Comparison of ENCODE assay signal across 8 mouse cellular contexts in the genomic region with DNA sequence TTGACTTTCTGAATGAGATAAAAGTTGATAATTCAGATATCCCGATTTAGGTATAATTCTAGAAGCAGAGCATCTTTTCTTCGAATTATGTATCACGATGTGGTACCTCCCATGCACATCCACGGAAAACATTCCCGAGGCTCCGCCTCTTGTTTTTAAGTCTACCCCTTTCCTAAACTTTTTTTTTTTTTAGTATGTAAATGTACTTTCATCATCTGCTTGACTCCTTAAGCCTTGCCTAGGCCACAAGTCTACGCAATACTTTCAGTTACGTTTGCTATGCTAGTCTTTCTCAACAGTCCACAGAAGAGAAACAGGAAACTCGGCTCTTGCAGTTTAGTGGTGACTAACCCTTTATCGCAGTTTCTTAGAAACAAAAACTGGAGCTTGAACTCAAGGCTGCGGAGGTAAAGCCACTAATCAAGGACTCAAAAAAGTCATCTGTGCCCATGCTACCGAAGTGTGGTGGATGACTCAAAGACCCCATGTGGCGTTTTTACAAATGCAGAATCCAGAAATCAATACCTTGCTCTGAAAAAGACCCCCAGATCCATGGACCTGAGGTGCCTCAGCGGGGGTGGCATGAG. TPM values are rescaled to one million over a fixed set of nuclear protein-coding genes. Genes with fewer than 3 reads are reported as not detected.
DNase-seq lines count a peak whose midpoint lies in the region; ATAC-seq and TF ChIP-seq lines count a peak whose summit lies in the region.

No protein-coding gene starts in this region.

- H3K9ac ChIP-seq in MEL (ENCODE audit: control insufficient read depth, low read depth, low read length, poor library complexity, severe bottlenecking), result peak overlapping the region; percentile 98
- peak overlapping the region; percentile 90 for H3K9ac ChIP-seq in embryonic facial prominence, embryonic 14.5 days (ENCODE audit: low read depth, low read length)
- peak overlapping the region; percentile 76; the same call in 1 of the 2 replicates for H3K9ac ChIP-seq in hindbrain, embryonic 12.5 days
- H3K9ac ChIP-seq in liver, embryonic 14.5 days (replicated peaks), result no peak overlapping the region

- peak; percentile 59 to 72 for TF ChIP-seq EP300 in MEL (IDR thresholded peaks at IDR 0.05; ENCODE audit: low read depth in 1 of 2, low read length in 2 of 2)
- TF ChIP-seq EP300 in liver, embryonic 14.5 days (IDR thresholded peaks at IDR 0.05; ENCODE audit: low read depth), result no peak

- peak overlapping the region; percentile 56 for H3K4me2 ChIP-seq in embryonic facial prominence, embryonic 14.5 days (ENCODE audit: low read depth, low read length)
- H3K4me2 ChIP-seq in hindbrain, embryonic 12.5 days (replicated peaks), result peak overlapping the region; percentile 65
- H3K4me2 ChIP-seq in liver, embryonic 14.5 days (ENCODE audit: low read depth), result peak overlapping the region; percentile 75

- no peaks in the 10 kb centered on the region for H3K9me3 ChIP-seq in MEL (replicated peaks; ENCODE audit: insufficient read depth, low read length)
- H3K9me3 ChIP-seq in embryonic facial prominence, embryonic 14.5 days (ENCODE audit: control insufficient read depth, low read length), result no peaks in the 10 kb centered on the region
- no peaks in the 10 kb centered on the region for H3K9me3 ChIP-seq in hindbrain, embryonic 12.5 days (replicated peaks)
- no peaks in the 10 kb centered on the region for H3K9me3 ChIP-seq in liver, embryonic 14.5 days (ENCODE audit: control insufficient read depth, low read length)

- H3K4me3 ChIP-seq in C2C12 (ENCODE audit: insufficient read depth, poor library complexity, severe bottlenecking) (peak overlapping the region; percentile 61), MEL (ENCODE audit: control insufficient read depth in 1 of 2, insufficient read depth in 1 of 2, low read depth in 2 of 2, low read length in 2 of 2) (peak overlapping the region; percentile 60)
- H3K4me3 ChIP-seq in embryonic facial prominence, embryonic 14.5 days (ENCODE audit: low read depth, low read length), result peak overlapping the region; percentile 75
- H3K4me3 ChIP-seq in hindbrain, embryonic 12.5 days, result peak overlapping the region; percentile 68
- H3K4me3 ChIP-seq in liver, embryonic 14.5 days (ENCODE audit: insufficient read depth in 1 of 2, low read depth in 2 of 2, low read length in 2 of 2), result peak overlapping the region; percentile 67 to 73

- no peak for TF ChIP-seq RAD21 in MEL (IDR thresholded peaks at IDR 0.05; ENCODE audit: low read depth, low read length)

- H3K27me3 ChIP-seq in C2C12 (ENCODE audit: control insufficient read depth, insufficient read depth, insufficient read length), result no peaks in the 10 kb centered on the region
- no peaks in the 10 kb centered on the region for H3K27me3 ChIP-seq in MEL (ENCODE audit: control insufficient read depth in 1 of 2, insufficient read depth in 2 of 2, low read length in 2 of 2)
- H3K27me3 ChIP-seq in embryonic facial prominence, embryonic 14.5 days (replicated peaks; ENCODE audit: control insufficient read depth, insufficient read depth, low read length), result no peaks in the 10 kb centered on the region
- no peaks in the 10 kb centered on the region for H3K27me3 ChIP-seq in hindbrain, embryonic 12.5 days
- no peaks in the 10 kb centered on the region for H3K27me3 ChIP-seq in liver, embryonic 14.5 days (ENCODE audit: control insufficient read depth, insufficient read depth, low read length)

- H3K27ac ChIP-seq in MEL (ENCODE audit: control insufficient read depth, low read depth, low read length), result peak overlapping the region; percentile 92
- H3K27ac ChIP-seq in embryonic facial prominence, embryonic 14.5 days (replicated peaks; ENCODE audit: low read depth, low read length), result peak overlapping the region; percentile 94
- H3K27ac ChIP-seq in hindbrain, embryonic 12.5 days, result no peak overlapping the region
- no peak overlapping the region for H3K27ac ChIP-seq in liver, embryonic 14.5 days

- no peak overlapping the region for H3ac ChIP-seq in C2C12 (ENCODE audit: control insufficient read depth, insufficient read length, low read depth)

- TF ChIP-seq CTCF in C2C12 (IDR thresholded peaks at IDR 0.05; ENCODE audit: control insufficient read depth, insufficient read depth, insufficient read length) (no peak), MEL (IDR thresholded peaks at IDR 0.05 in 2 of 3, conservative IDR thresholded peaks at IDR 0.05 in 1 of 3; ENCODE audit: control insufficient read depth in 1 of 3, insufficient read depth in 1 of 3, low read depth in 2 of 3, low read length in 3 of 3, poor library complexity in 1 of 3, severe bottlenecking in 1 of 3) (no peak)
- no peak for TF ChIP-seq CTCF in liver, embryonic 14.5 days (IDR thresholded peaks at IDR 0.05; ENCODE audit: low read depth)

- no peak; a peak in 1 of 4 replicates for TF ChIP-seq POLR2A in MEL (IDR thresholded peaks at IDR 0.05; ENCODE audit: control insufficient read depth in 1 of 2, insufficient read depth in 1 of 2, low read depth in 1 of 2, low read length in 2 of 2, poor library complexity in 1 of 2)

- peaks cover 8% of the 10 kb centered on the region for H3K79me3 ChIP-seq in C2C12 (ENCODE audit: low read depth)

- H3K36me3 ChIP-seq in C2C12 (ENCODE audit: control insufficient read depth, insufficient read depth), result no peaks in the 10 kb centered on the region
- peaks cover 2 to 26% of the 10 kb centered on the region in 2 experiments; a peak in 3 of 4 replicates for H3K36me3 ChIP-seq in MEL (ENCODE audit: control insufficient read depth in 1 of 2, insufficient read depth in 2 of 2, low read length in 2 of 2)
- peaks cover 8% of the 10 kb centered on the region; the same call in 1 of the 2 replicates for H3K36me3 ChIP-seq in embryonic facial prominence, embryonic 14.5 days (ENCODE audit: control insufficient read depth, insufficient read depth, low read length)
- no peaks in the 10 kb centered on the region for H3K36me3 ChIP-seq in hindbrain, embryonic 12.5 days
- no peaks in the 10 kb centered on the region for H3K36me3 ChIP-seq in liver, embryonic 14.5 days (replicated peaks; ENCODE audit: control insufficient read depth, insufficient read depth, low read depth)

- H3K4me1 ChIP-seq in MEL (ENCODE audit: control insufficient read depth in 1 of 2, insufficient read depth in 2 of 2, low read length in 2 of 2), result peaks cover 8 to 11% of the 10 kb centered on the region in 2 experiments
- peaks cover 10% of the 10 kb centered on the region for H3K4me1 ChIP-seq in embryonic facial prominence, embryonic 14.5 days (ENCODE audit: control insufficient read depth, insufficient read depth, low read length)
- H3K4me1 ChIP-seq in hindbrain, embryonic 12.5 days, result peaks cover 21% of the 10 kb centered on the region
- H3K4me1 ChIP-seq in liver, embryonic 14.5 days (replicated peaks; ENCODE audit: control insufficient read depth in 2 of 2, insufficient read depth in 2 of 2, low read length in 1 of 2), result peaks cover 0 to 9% of the 10 kb centered on the region in 2 experiments

- WGBS in embryonic facial prominence, embryonic 14.5 days, result 13% methylated on average over 14 of the region's 14 CpGs
- 19% methylated on average over 14 of the region's 14 CpGs for WGBS in hindbrain, embryonic 12.5 days
- WGBS in liver, embryonic 14.5 days (ENCODE audit: insufficient replicate concordance), result 6% methylated on average over 14 of the region's 14 CpGs

- DNase-seq in MEL (ENCODE audit: low read depth, low spot score), result peak; percentile 90
- DNase-seq in embryonic facial prominence, embryonic 14.5 days (ENCODE audit: low spot score), result peak; percentile 81
- DNase-seq in liver, embryonic 14.5 days (ENCODE audit: low read depth in 3 of 3, low spot score in 3 of 3), result peak in 1 of 3 experiments; percentile 55
- peak; percentile 62 to 76 for DNase-seq in natural killer cell, adult 2 months (ENCODE audit: low spot score in 2 of 2)
- no peak for DNase-seq in right cerebral cortex, postnatal 4 days
- no peak for DNase-seq in right cerebral cortex, adult 2 months (ENCODE audit: low spot score in 2 of 2)

- peak; percentile 42 for ATAC-seq in embryonic facial prominence, embryonic 14.5 days (ENCODE audit: low read depth)
- peak; percentile 7; the same call in 1 of the 2 replicates for ATAC-seq in hindbrain, embryonic 12.5 days (ENCODE audit: low FRiP score)
- 0 out of 2 replicates have a peak, but pooled peaks have one; percentile 21 for ATAC-seq in liver, embryonic 14.5 days (ENCODE audit: insufficient read depth)

- H3K79me2 ChIP-seq in C2C12 (ENCODE audit: control insufficient read depth, insufficient read depth), result peaks cover 37% of the 10 kb centered on the region
- peaks cover 28% of the 10 kb centered on the region for H3K79me2 ChIP-seq in MEL (ENCODE audit: control insufficient read depth, insufficient read depth, low read length, poor library complexity)

TF ChIP-seq in C2C12, 6 proteins besides CTCF, POLR2A, EP300 and RAD21:
- TF ChIP-seq CEBPB (IDR thresholded peaks at IDR 0.05; ENCODE audit: low read depth) (peak; percentile 18), FOSL1 (IDR thresholded peaks at IDR 0.05; ENCODE audit: insufficient read depth, low read length, poor library complexity, severe bottlenecking) (no peak)

TF ChIP-seq in MEL, 35 proteins besides CTCF, POLR2A, EP300 and RAD21 (continues in another document):
- peak; percentile 14; the same call in 1 of the 2 replicates for TF ChIP-seq NELFE (IDR thresholded peaks at IDR 0.05; ENCODE audit: low read depth, low read length)
- peak; percentile 59 for TF ChIP-seq GATA1 (IDR thresholded peaks at IDR 0.05; ENCODE audit: low read depth, low read length)
- TF ChIP-seq ZMIZ1 (IDR thresholded peaks at IDR 0.05; ENCODE audit: low read depth, low read length), result no peak
- TF ChIP-seq TBP (IDR thresholded peaks at IDR 0.05; ENCODE audit: low read depth, low read length), result 0 out of 2 replicates have a peak, but pooled peaks have one; percentile 28
- no peak for TF ChIP-seq MAFK (IDR thresholded peaks at IDR 0.05; ENCODE audit: borderline replicate concordance, low read depth, low read length)
- TF ChIP-seq MAX (IDR thresholded peaks at IDR 0.05; ENCODE audit: low read length), result peak; percentile 72; the same call in 1 of the 2 replicates
- TF ChIP-seq HCFC1 (IDR thresholded peaks at IDR 0.05; ENCODE audit: low read depth, low read length), result peak; percentile 38; the same call in 1 of the 2 replicates
- 0 out of 2 replicates have a peak, but pooled peaks have one; percentile 10 for TF ChIP-seq CHD2 (IDR thresholded peaks at IDR 0.05; ENCODE audit: low read length)
- peak; percentile 78 for TF ChIP-seq ZNF384 (IDR thresholded peaks at IDR 0.05; ENCODE audit: low read depth, low read length)
- no peak for TF ChIP-seq USF1 (IDR thresholded peaks at IDR 0.05; ENCODE audit: low read depth, low read length)

RNA-seq across cellular contexts. Expression of a gene that starts 0.7 kb away (rescaled TPM):
- polyA plus RNA-seq in C2C12 (2012; fragmentation: generic; extraction: Trizol) (5.2 TPM), MEL (2012; ENCODE audit: insufficient read depth in 1 of 2, insufficient read length in 2 of 2, low read depth in 1 of 2, low replicate concordance in 2 of 2, missing spikeins in 1 of 2) (10 to 100 TPM; 23.6 to 30.4 TPM)
- total RNA-seq in MEL (2012; rRNA removed), result 22.5 and 23.0 TPM in 2 replicates
- polyA plus RNA-seq in embryonic facial prominence, embryonic 14.5 days (2014; fragmentation: Nextera tagmentation; extraction: Ambion mirVana), result 18.6 and 21.1 TPM in 2 replicates
- polyA plus RNA-seq in hindbrain, embryonic 12.5 days (2016; fragmentation: Nextera tagmentation; extraction: Ambion mirVana), result 15.0 and 16.4 TPM in 2 replicates
- polyA plus RNA-seq in liver, embryonic 14.5 days (2012; rRNA removed), result 1.6 and 1.9 TPM in 2 replicates
- 4.2 and 4.3 TPM in 2 replicates for polyA plus RNA-seq in liver, embryonic 14.5 days (2014; fragmentation: Nextera tagmentation; extraction: Ambion mirVana)

Comparison
In these comparisons a context has a peak if more than half of its experiments do, and no peak if none do; other contexts are left out.
1. DNase-seq: peak in MEL (single experiment), embryonic facial prominence, embryonic 14.5 days (single experiment) and natural killer cell, adult 2 months (2 of 2); none in right cerebral cortex, postnatal 4 days (single experiment) and right cerebral cortex, adult 2 months (0 of 2).
2. H3K27ac ChIP-seq: peak in MEL (single experiment) and embryonic facial prominence, embryonic 14.5 days (single experiment); none in hindbrain, embryonic 12.5 days (single experiment) and liver, embryonic 14.5 days (single experiment).
3. Peak in every context shown above with its lines, with median percentiles within 50 percentile points of each other: H3K4me3 ChIP-seq, ATAC-seq and H3K4me2 ChIP-seq.